Mouse (Mus musculus) ovary, postnatal 10 days (tissue): Measurements from ENCODE around the gene Rln1.
A peak's percentile ranks its signal among the peaks of the same experiment; 100 is the strongest.

ENCODE experiments used
- DNase-seq: peaks from one replicate; pipeline ENCODE4 v3.0.0; 2022; ENCODE audit warnings: low spot score

Gene Rln1

GRCm38 (mm10) chr19:29361468-29362130, 27.1 kb upstream of the Rln1 start:
- peak; percentile 48 for DNase-seq

- DNase-seq = no peak
These were observed 25.8 kb upstream of the Rln1 start for GRCm38 (mm10) chr19:29360251-29360650.

GRCm38 (mm10) chr19:29356281-29356680, 21.8 kb upstream of the Rln1 start:
- DNase-seq = no peak

- peak; percentile 67 for DNase-seq
These were observed 20.7 kb upstream of the Rln1 start for GRCm38 (mm10) chr19:29354895-29355877.

- DNase-seq = no peak
These were observed 16.5 kb upstream of the Rln1 start for GRCm38 (mm10) chr19:29350991-29351390.

- no peak for DNase-seq
These were observed 11.2 kb upstream of the Rln1 start for GRCm38 (mm10) chr19:29345636-29346035.

- DNase-seq = no peak
These were observed 10.4 kb upstream of the Rln1 start for GRCm38 (mm10) chr19:29344868-29345267.

- DNase-seq = no peak
These were observed 7.8 kb upstream of the Rln1 start for GRCm38 (mm10) chr19:29342281-29342680.

- DNase-seq = no peak
These were observed 6.6 kb upstream of the Rln1 start for GRCm38 (mm10) chr19:29341029-29341428.

- DNase-seq = no peak
These were observed 2.2 kb upstream of the Rln1 start for GRCm38 (mm10) chr19:29336624-29337023.

- no peak for DNase-seq
These were observed 7.5 kb downstream of the Rln1 start for GRCm38 (mm10) chr19:29326822-29327552.

- no peak for DNase-seq
These were observed 8.1 kb downstream of the Rln1 start for GRCm38 (mm10) chr19:29326396-29326795.

GRCm38 (mm10) chr19:29325852-29326180, 8.7 kb downstream of the Rln1 start:
- no peak for DNase-seq

GRCm38 (mm10) chr19:29325053-29325851, 9.2 kb downstream of the Rln1 start, which contains the start of gene Insl6:
Gene Insl6, minus strand, starts transcription at chr19:29325356.
- peak; percentile 13 for DNase-seq

- no peak for DNase-seq
These were observed 10.9 kb downstream of the Rln1 start for GRCm38 (mm10) chr19:29323416-29324049.

- no peak for DNase-seq
These were observed 21.8 kb downstream of the Rln1 start for GRCm38 (mm10) chr19:29312661-29313060.

GRCm38 (mm10) chr19:29311791-29312190, 22.7 kb downstream of the Rln1 start:
- no peak for DNase-seq

- no peak for DNase-seq
These were observed 25.6 kb downstream of the Rln1 start for GRCm38 (mm10) chr19:29308832-29309231.

- DNase-seq = no peak
These were observed 32.4 kb downstream of the Rln1 start for GRCm38 (mm10) chr19:29302119-29302518.

GRCm38 (mm10) chr19:29300919-29301318, 33.6 kb downstream of the Rln1 start:
- DNase-seq = no peak

GRCm38 (mm10) chr19:29297366-29297765, 37.1 kb downstream of the Rln1 start:
- no peak for DNase-seq
